Comparison of ENCODE assay signal across 32 mouse cellular contexts in genomic region chr6:99874852-99875251, GRCm38 (mm10).
"Had no signal": no experiment of that assay in that cellular context is flagged by ENCODE, and none has a peak within 500 bp of the region (broad histone marks: within the 10 kb centered on the region; RNA-seq: fewer than 3 reads in every experiment).

No protein-coding gene starts in this region.

- H3K9ac ChIP-seq: limb, embryonic 12.5 days; limb, embryonic 13.5 days; limb, embryonic 15.5 days; liver, embryonic 12.5 days; liver, embryonic 13.5 days; liver, embryonic 14.5 days; liver, embryonic 15.5 days; liver, postnatal 0 days; lung, embryonic 14.5 days; lung, embryonic 15.5 days; midbrain, embryonic 12.5 days; midbrain, embryonic 13.5 days; midbrain, embryonic 15.5 days had no signal

- H3K27me3 ChIP-seq: liver, embryonic 12.5 days; liver, embryonic 13.5 days; liver, embryonic 15.5 days; lung, embryonic 15.5 days; megakaryocyte, embryonic 14.5 days had no signal

- H3K27ac ChIP-seq: left cerebral cortex, adult 2 months; limb, embryonic 10.5 days; limb, embryonic 12.5 days; limb, embryonic 13.5 days; limb, embryonic 15.5 days; liver, embryonic 12.5 days; liver, embryonic 13.5 days; liver, embryonic 14.5 days; liver, embryonic 15.5 days; lung, embryonic 15.5 days; macrophage; midbrain, embryonic 10.5 days; midbrain, embryonic 12.5 days; midbrain, embryonic 13.5 days; midbrain, embryonic 15.5 days had no signal

- H3K36me3 ChIP-seq: limb, embryonic 10.5 days; limb, embryonic 12.5 days; limb, embryonic 13.5 days; limb, embryonic 15.5 days; liver, embryonic 12.5 days; liver, embryonic 13.5 days; liver, embryonic 15.5 days; lung, embryonic 15.5 days; midbrain, embryonic 10.5 days; midbrain, embryonic 12.5 days; midbrain, embryonic 13.5 days; midbrain, embryonic 15.5 days had no signal

- DNase-seq: left cerebral cortex, postnatal 4 days; liver; liver, embryonic 13.5 days; liver, postnatal 0 days; lung, adult 18-20 months; lung, adult 2 months; lung, embryonic 14.5 days; lung, postnatal 10 days; lung, postnatal 14 days; lung, postnatal 36 days; lung, postnatal 4 days; midbrain, embryonic 14.5 days had no signal

- H3K4me2 ChIP-seq: limb, embryonic 12.5 days; limb, embryonic 13.5 days; limb, embryonic 15.5 days; liver, embryonic 11.5 days; liver, embryonic 12.5 days; liver, embryonic 13.5 days; liver, embryonic 15.5 days; lung, embryonic 14.5 days; lung, embryonic 15.5 days; midbrain, embryonic 11.5 days; midbrain, embryonic 12.5 days; midbrain, embryonic 13.5 days; midbrain, embryonic 15.5 days had no signal

- ATAC-seq: liver, embryonic 12.5 days; liver, postnatal 0 days; lung, postnatal 0 days; midbrain, embryonic 13.5 days; midbrain, embryonic 15.5 days; midbrain, embryonic 16.5 days had no signal

- H3K4me1 ChIP-seq: limb, embryonic 10.5 days; limb, embryonic 12.5 days; limb, embryonic 13.5 days; limb, embryonic 15.5 days; liver, embryonic 12.5 days; liver, embryonic 13.5 days; liver, embryonic 15.5 days; lung, embryonic 15.5 days; megakaryocyte, embryonic 14.5 days; midbrain, embryonic 10.5 days; midbrain, embryonic 12.5 days; midbrain, embryonic 13.5 days; midbrain, embryonic 15.5 days had no signal

- H3K4me3 ChIP-seq: left cerebral cortex, adult 2 months; limb, embryonic 10.5 days; limb, embryonic 12.5 days; limb, embryonic 13.5 days; limb, embryonic 15.5 days; liver, embryonic 12.5 days; liver, embryonic 13.5 days; liver, embryonic 15.5 days; lung, embryonic 15.5 days; megakaryocyte, embryonic 14.5 days; midbrain, embryonic 10.5 days; midbrain, embryonic 12.5 days; midbrain, embryonic 13.5 days; midbrain, embryonic 15.5 days; myocyte had no signal

- H3K9me3 ChIP-seq: limb, embryonic 10.5 days; limb, embryonic 12.5 days; limb, embryonic 13.5 days; limb, embryonic 15.5 days; liver, embryonic 12.5 days; liver, embryonic 13.5 days; liver, embryonic 15.5 days; lung, embryonic 15.5 days; midbrain, embryonic 10.5 days; midbrain, embryonic 12.5 days; midbrain, embryonic 13.5 days; midbrain, embryonic 15.5 days had no signal
